Mouse (Mus musculus): Measurements from ENCODE around the gene A930009A15Rik.
A peak's percentile ranks its signal among the peaks of the same experiment; 100 is the strongest.

A930009A15Rik gene

DNA sequence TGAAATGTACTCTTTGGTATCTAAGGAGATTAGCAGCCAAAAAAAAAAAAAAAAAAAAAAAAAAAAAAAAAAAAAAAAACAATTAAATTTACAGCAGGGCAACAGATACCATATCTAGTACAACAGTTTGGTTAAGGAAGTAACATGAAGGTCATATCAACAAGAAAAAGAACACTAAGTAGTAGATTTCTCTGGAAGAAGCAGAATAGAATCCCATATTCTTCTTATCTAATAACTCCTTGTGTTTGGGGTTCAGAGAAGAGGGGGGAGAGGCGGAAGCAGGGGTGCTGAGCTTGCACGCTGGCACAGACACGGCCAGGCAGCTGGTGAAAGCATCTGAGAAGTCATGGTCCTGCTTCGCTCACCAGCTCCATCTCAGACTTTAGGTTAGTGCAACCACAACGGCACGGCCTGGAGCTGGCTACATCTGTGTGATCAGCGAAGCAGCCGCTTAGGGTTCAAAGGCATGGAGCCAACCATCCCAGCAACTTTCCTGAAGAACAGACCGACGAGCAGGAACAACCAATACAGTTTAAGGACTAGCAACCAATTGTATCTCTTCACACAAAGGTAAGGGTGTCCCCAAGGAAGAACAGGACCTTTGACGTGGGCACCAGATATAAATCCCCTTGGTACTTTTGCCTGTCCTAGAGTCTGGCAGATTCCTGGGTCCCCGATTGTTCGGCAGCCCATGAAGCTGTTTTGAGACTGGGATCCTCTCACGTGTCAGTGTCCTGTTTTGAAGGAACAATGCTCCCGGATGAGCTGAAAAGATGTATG lies at the start of gene A930009A15Rik:
A930009A15Rik (plus strand) TSS at position 275 of the 780 bp plus-strand sequence.
- DNase-seq, result no peak

DNA sequence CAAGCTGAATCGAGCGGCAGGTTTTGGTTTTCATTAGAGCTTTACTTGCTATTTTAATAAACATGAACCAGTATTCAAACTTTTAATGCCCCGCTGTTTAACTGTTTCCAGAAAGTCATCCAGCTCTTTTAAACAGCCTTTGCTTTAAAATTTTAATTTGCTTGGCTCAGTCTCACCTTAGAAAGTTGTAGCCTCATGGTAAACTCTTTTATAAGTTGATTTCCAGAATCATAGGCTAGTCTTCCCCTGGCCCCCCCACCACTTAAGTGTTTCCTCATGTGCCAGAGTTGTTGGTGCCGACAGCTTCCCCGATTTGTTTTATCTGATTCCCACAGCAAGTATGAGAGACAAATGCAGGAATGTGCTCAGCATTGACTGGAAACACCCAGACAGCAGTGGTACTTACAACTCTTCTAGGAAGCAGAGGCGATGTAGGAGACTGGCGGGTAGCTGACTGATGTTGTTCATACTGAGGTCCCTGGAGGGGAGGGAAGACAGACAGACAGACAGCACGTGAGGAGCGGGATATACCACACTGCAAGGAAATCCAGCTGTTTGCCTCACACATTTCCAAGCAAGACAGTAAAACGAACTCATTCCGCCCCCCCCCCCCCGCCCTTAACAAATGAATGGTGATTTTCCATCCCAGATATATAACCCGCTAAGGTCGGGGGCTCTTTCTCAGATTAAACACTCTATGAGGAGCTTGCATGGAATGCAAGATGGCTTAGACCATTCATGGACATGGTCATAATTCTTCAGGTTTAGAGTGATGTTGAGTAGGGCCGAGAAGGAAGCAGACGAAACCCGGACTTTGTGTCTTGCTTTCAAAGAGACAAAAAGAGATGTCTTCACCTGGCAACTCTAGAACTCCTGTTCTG lies 49.3 kb upstream of the A930009A15Rik start:
- no peak for DNase-seq

DNA sequence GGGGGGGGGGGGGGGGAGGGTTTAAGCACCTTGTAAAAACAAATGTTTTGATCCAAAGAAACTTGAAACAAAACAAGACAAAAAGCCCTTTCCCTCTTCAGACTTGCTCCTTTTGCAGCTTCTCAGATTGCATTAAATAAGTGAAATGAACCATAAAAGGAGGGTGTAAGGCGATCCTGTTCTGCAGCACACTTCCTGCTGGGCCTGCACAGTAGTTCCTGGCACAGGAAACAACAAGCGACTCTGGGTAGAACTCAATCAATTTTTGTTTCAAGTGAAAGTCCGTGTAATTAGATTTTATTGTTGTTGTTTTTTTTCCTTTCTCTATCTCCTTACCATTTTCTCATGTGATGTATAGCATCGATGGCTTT lies 48.7 kb upstream of the A930009A15Rik start:
- no peak for DNase-seq

- no peak for DNase-seq
These were observed 40.9 kb upstream of the A930009A15Rik start for GRCm38 (mm10) chr10:115528892-115529291.

- DNase-seq, result peak; percentile 54
These were observed 40.0 kb upstream of the A930009A15Rik start for GRCm38 (mm10) chr10:115529768-115530167.

- no peak for DNase-seq
These were observed 39.0 kb upstream of the A930009A15Rik start for GRCm38 (mm10) chr10:115530746-115531145.

DNA sequence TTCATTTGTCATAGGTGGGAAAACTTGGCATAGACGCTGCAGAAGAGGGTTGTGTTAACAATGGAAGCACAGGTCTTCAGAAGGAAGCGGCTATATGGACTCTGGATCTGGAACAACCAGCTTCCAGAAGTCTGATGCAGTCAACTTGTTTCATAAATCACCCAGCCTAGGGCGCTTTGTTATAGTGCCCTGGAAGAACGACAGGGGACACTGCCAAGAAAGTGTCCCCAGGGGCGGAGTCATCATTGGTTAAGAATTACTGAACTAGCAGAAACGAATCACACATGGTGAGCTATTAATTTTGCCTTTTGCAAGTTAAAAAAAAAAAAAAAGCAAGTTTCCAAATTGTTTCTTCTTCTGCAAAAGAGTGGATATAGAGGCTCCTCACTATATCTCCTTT lies 26.9 kb upstream of the A930009A15Rik start:
- DNase-seq, result no peak

DNA sequence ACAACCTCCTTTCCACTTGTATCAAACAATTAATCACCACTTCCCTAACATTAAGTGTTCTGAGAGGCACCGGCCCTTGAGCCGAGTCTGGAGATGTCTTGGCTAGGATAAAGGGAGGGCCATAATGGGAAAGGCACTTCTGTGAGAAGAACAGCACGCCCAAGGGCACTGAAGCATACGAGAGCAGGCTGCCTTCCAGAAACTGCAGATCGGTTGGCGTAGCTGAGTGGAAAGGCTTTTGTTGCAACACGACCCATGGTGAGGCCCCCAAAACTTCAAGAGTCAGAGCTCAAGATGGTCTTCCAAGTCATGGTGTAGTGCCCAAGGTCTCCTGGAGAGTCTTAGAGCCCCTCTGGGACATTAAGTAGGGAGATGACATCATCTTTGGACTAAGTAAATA lies 19.5 kb upstream of the A930009A15Rik start:
- DNase-seq, result peak; percentile 83 to 85

DNA sequence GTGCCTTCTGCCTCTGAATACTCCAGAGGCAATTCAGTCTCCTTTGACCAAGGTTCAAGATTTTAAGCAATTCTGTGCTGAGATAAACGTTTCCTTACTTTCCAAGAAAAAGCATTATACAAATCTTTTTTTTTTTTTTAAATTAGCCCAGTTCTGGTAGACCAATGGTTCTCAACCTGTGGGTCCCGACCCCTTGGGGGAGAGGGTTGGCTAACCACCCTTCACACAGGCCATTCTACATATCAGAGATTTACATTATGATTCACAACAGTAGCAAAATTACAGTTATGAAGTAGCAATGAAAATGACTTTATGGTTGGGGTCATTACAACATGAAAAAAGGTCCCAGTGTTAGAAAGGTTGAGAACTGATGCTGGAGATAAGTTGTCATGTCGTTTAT lies 18.7 kb upstream of the A930009A15Rik start:
- no peak for DNase-seq

GRCm38 (mm10) chr10:115553352-115554113 lies 16.3 kb upstream of the A930009A15Rik start:
- no peak for DNase-seq

DNA sequence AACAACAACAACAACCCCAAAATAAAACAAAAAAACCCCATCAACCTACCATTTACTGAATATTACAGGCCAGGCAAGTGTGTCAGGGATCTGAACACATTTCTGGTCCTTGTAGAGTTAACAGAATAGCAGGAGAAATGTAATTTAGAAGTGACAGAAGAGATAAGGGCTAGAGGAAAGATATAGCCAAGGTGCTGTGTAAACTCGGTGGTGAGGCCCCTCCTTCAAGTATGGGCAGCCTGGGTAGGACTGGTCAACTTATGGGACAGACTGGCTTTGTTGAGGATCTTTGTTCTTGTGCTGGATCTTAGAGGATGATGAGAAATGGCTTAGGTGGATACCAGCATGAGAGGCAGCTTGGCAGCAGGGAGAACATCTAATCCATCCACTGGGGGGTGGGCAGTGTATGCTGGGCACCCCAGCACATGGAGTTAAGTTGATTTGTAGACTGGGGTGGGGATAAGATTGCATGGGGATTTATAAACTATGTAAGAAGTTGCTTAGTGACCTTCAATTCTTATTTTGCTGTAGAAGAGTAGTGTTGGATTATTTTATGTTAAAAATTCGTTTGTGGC lies 14.5 kb upstream of the A930009A15Rik start:
- no peak for DNase-seq

GRCm38 (mm10) chr10:115556738-115557242 lies 13.0 kb upstream of the A930009A15Rik start:
- no peak for DNase-seq

DNA sequence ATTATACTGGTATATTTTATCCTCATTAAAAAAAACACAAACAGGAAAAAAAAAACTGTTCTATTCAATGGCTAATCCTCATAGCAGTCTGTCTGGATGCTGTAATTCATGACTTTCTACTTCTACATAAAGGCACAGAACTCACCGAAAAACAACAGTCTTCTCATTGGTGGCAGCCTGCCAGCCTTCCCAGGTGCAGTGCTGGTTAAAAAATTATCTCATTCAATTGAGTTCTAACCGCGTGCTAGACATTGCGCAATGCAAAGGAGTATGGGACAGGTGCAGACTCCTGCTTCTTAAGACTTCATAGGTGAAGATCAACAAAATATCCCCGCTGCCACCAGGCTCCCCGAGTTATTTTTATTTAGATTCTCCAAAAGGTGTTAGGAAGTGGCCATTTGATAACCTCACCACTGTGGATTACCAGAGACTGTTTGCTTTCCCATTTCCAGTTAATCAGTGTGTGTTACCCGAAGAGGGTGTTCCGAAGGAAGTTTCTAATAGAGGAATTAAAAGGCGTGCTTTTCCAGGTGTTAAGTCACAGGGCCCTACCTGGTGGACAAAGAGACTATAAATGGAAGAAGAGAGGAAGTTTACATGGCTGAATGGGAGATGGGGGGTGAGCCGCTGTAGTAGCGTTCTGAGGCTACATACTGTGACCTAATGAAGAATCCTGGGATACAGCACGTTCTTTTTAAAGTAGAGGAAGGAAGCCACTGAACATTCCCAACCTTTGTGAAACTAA lies 8.5 kb upstream of the A930009A15Rik start:
- DNase-seq, result peak; percentile 64 to 75

DNA sequence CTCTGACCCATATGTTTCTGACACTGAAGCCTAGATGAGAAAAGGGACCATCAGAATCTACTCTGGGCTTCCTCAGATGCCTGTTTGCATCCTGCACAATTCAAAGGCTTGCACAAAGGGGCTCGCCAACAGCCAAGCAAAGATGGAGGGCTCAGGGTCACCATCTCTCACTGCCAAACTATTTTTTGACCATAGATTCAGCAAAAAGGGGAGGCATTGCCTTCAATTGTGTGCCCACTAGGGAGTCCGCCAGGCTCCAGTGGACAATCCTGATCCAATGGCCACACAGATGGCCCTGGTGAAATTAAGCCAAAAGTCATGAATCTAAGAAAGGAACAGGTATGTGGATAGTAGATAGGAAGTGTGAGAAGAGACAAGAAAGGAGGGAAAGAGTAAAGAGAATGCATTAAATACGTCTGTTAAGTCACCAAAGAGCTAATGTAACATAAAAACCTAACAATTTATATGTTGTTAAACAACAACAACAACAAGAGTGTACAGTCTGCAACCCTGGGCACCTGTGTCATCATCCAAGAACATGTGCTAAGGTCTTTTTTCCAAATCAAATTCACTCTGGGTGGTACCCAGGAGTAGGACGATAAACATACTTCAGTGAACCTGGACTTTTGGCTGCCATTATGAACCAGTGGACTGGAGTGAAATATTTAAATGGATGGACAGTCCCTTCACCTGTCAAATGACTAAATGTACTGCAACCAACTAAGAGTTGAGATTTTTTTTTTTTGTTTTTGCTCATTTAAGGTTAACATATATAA lies 6.7 kb upstream of the A930009A15Rik start:
- DNase-seq, result peak; percentile 65 to 81

- DNase-seq, result peak; percentile 62 to 64
These were observed 5.8 kb upstream of the A930009A15Rik start for GRCm38 (mm10) chr10:115563961-115564360.

DNA sequence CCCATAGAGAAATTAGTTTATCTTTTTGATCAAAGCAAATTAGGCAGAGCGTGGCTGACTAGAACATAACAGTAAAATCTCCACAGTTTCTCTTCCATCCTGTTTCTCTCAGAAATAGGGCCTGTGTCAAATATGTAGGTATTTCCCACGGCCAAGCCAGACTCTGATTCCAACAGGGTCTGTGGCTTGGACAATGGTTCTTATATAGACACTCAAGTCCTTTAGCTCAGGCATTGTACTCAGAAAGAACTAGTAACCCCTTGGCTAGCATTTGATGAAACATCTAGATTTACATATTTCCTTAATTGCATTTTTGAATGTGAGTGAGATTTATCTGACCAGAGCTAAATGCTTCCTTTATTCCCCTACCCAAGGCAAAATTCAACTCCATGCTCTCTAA lies 791 bp downstream of the A930009A15Rik start:
- no peak for DNase-seq

GRCm38 (mm10) chr10:115571317-115571716 lies 1.5 kb downstream of the A930009A15Rik start:
- no peak for DNase-seq

- no peak for DNase-seq
These were observed 2.1 kb downstream of the A930009A15Rik start for GRCm38 (mm10) chr10:115571734-115572440.

- DNase-seq, result no peak
These were observed 9.3 kb downstream of the A930009A15Rik start for GRCm38 (mm10) chr10:115579076-115579475.

- DNase-seq, result peak; percentile 42 to 48
These were observed 9.7 kb downstream of the A930009A15Rik start for GRCm38 (mm10) chr10:115579494-115579893.
